Mouse (Mus musculus): Measurements from ENCODE around the gene Elp1.

- TF ChIP-seq ZNF384 (IDR thresholded peaks at IDR 0.05; ENCODE audit: low read depth, low read length) = no peak
- TF ChIP-seq CTCF (conservative IDR thresholded peaks at IDR 0.05 in 1 of 2, IDR thresholded peaks at IDR 0.05 in 1 of 2; ENCODE audit: low read depth in 2 of 2, low read length in 2 of 2) = no peak
- TF ChIP-seq MAFK (IDR thresholded peaks at IDR 0.05; ENCODE audit: insufficient replicate concordance, low read length) = no peak
Measured at GRCm38 (mm10) chr4:56801907-56802668, at the start of gene Elp1, which contains the start of gene Fam206a.

All from CH12.LX (cell line).